9 mouse cellular contexts compared by ENCODE assay signal in the genomic region with DNA sequence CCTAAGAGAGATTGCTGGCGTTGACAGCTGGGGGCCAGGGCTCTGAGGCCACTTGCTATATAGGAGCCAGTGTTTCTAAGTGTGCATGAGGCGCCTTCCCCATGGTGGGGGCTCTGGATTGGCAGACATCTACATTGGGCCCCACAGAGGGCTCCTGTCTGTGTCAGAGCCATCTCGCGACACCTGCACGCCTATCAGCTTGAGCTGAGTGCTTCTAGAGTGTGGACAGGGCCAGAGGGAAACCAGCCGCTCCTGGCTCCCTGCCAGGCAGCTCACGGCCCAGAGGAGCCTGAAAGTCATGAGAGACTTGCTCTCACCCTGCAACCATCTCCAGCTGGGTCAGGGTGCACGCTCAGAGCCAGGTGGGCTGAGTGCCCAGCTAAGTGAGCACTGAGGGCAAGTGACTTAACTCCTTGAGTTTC.
DNase-seq lines count a peak whose midpoint lies in the region; TF ChIP-seq lines count a peak whose summit lies in the region.
"Had no signal": no experiment of that assay in that cellular context is flagged by ENCODE, and none has a peak within 500 bp of the region (broad histone marks: within the 10 kb centered on the region; RNA-seq: fewer than 3 reads in every experiment).

No protein-coding gene starts in this region.

- TF ChIP-seq POLR2A in spleen, adult 2 months (IDR thresholded peaks at IDR 0.05; ENCODE audit: low read depth, low read length): no peak

- H3K4me1 ChIP-seq in spleen, adult 2 months (ENCODE audit: control insufficient read depth, insufficient read depth, insufficient read length): peaks cover 12% of the 10 kb centered on the region; the same call in 1 of the 2 replicates

- H3K4me3 ChIP-seq in spleen, adult 2 months (ENCODE audit: extremely low read depth, insufficient read depth, insufficient read length): no peak overlapping the region

- no peaks in the 10 kb centered on the region for H3K27me3 ChIP-seq in spleen, adult 2 months (ENCODE audit: control insufficient read depth, insufficient read depth, low read length)

- DNase-seq in spleen, adult 2 months (ENCODE audit: low read depth in 1 of 2, low spot score in 2 of 2): peak in 1 of 2 experiments; percentile 46
- DNase-seq in spleen, adult 12 weeks (ENCODE audit: low spot score): no peak
- peak; percentile 54 for DNase-seq in gastrocnemius, postnatal 25 days
- DNase-seq in kidney, adult 11 months: peak; percentile 79
- peak; percentile 78 for DNase-seq in lung, postnatal 10 days
- peak; percentile 66 to 78 for DNase-seq in thymus, postnatal 36 days
- no peak for DNase-seq in layer of hippocampus, postnatal 14 days (ENCODE audit: low spot score in 2 of 2)
- no peak for DNase-seq in layer of hippocampus, postnatal 36 days

- H3K27ac ChIP-seq in spleen, adult 2 months (ENCODE audit: insufficient read depth, low read length): peak overlapping the region; percentile 30; the same call in 1 of the 2 replicates
- H3K27ac ChIP-seq: liver, embryonic 14.5 days had no signal

- 47% methylated on average over 8 of the region's 8 CpGs for WGBS in spleen, adult 2 months

- TF ChIP-seq CTCF in spleen, adult 2 months (IDR thresholded peaks at IDR 0.05; ENCODE audit: extremely low read depth, insufficient read depth, insufficient read length, insufficient replicate concordance): no peak

- no peaks in the 10 kb centered on the region for H3K36me3 ChIP-seq in spleen, adult 2 months (ENCODE audit: control insufficient read depth, insufficient read depth, low read length)

Comparison
In these comparisons a context has a peak if more than half of its experiments do, and no peak if none do; other contexts are left out.
1. DNase-seq: peak in gastrocnemius, postnatal 25 days (single experiment), kidney, adult 11 months (single experiment), lung, postnatal 10 days (single experiment) and thymus, postnatal 36 days (2 of 2); none in spleen, adult 12 weeks (single experiment), layer of hippocampus, postnatal 14 days (0 of 2) and layer of hippocampus, postnatal 36 days (0 of 2).